Mouse (Mus musculus) left cerebral cortex, adult 2 months (tissue): ENCODE results near the gene Myo18a. TPM values are rescaled to one million over a fixed set of nuclear protein-coding genes. Genes with fewer than 3 reads are reported as not detected.

Source experiments
- DNase-seq, 2 experiments: peaks; one replicate each; pipeline ENCODE4 v3.0.0; 2021 to 2022; ENCODE audit warnings: low spot score in 2 of 2, mixed read lengths in 1 of 2; ENCODE audit errors: extremely low spot score in 1 of 2
- H3K27ac ChIP-seq: fragments of 200-600 bp; 2 replicates; pipeline ENCODE4 v1.8.1; 2022
- H3K4me3 ChIP-seq: fragments of 200-600 bp; 2 replicates; pipeline ENCODE4 v1.8.1; 2022
- CTCF ChIP-seq: fragments of 200-600 bp; IDR thresholded peaks from 2 replicates; pipeline ENCODE4 v1.8.1; 2022; ENCODE audit warnings: antibody characterized with exemption, mild to moderate bottlenecking, moderate library complexity
- intact Hi-C: fragments of 180-260 bp; cut with DNase I; formaldehyde crosslinking; loops from one replicate; pipeline ENCODE4 v1.15.1; 2025
- total RNA-seq, 2 experiments: library from RNA; stranded (reverse); gene quantifications; 2 replicates each; pipeline ENCODE4 v1.2.3; 2021

Gene Myo18a
- total RNA-seq, 2 experiments from 2014 or later, result 164 to 169 TPM

- intact Hi-C loops, result no loop called here
- TF ChIP-seq CTCF, result no peak
- Histone ChIP-seq H3K27ac (no peak overlapping the region), H3K4me3 (no peak overlapping the region)
- no peak for DNase-seq
These were observed 146.7 kb downstream of the Myo18a start for GRCm38 (mm10) chr11:77909776-77910175.

GRCm38 (mm10) chr11:77913505-77913904, 150.5 kb downstream of the Myo18a start:
- no peak for DNase-seq
- intact Hi-C loops, result no loop called here
- Histone ChIP-seq H3K4me3 (no peak overlapping the region), H3K27ac (no peak overlapping the region)
- no peak for TF ChIP-seq CTCF

GRCm38 (mm10) chr11:77914598-77915260, 151.7 kb downstream of the Myo18a start:
- Histone ChIP-seq H3K4me3 (no peak overlapping the region), H3K27ac (no peak overlapping the region)
- TF ChIP-seq CTCF, result no peak
- intact Hi-C loops, result no loop called here
- DNase-seq, result no peak

Other genes starting within 250 kb of the Myo18a start
- 1 to 10 TPM; 1.4 to 1.7 TPM for gene Abhd15, start 248.1 kb upstream of the Myo18a start, total RNA-seq
- 1 to 10 TPM; 3.6 to 5.0 TPM for gene Trp53i13, start 247.3 kb upstream of the Myo18a start, total RNA-seq
- gene Gm10392, start 244.0 kb upstream of the Myo18a start, total RNA-seq, result not detected
- 100 to 1,000 TPM; 105 TPM for gene Taok1, start 155.4 kb upstream of the Myo18a start, total RNA-seq
- gene Nufip2, start 77.1 kb upstream of the Myo18a start, total RNA-seq, result 10 to 100 TPM; 68.5 to 73.5 TPM
- gene Cryba1, start 38.0 kb upstream of the Myo18a start, total RNA-seq, result not detected
- gene Gm10277, start 24.5 kb downstream of the Myo18a start, total RNA-seq, result not detected
- gene Pipox, start 130.8 kb downstream of the Myo18a start, total RNA-seq, result 1 to 10 TPM in 1 of 2 experiments, under 1 TPM in 1; 0.70 to 1.3 TPM
- gene Sez6, start 167.6 kb downstream of the Myo18a start, total RNA-seq, result 100 to 1,000 TPM; 127 to 157 TPM
- 10 to 100 TPM; 58.9 to 59.2 TPM for gene Phf12, start 219.5 kb downstream of the Myo18a start, total RNA-seq